Mouse (Mus musculus): ENCODE measurements around the gene Olfr593. TPM values are rescaled to one million over a fixed set of nuclear protein-coding genes. Genes with fewer than 3 reads are reported as not detected.

Olfr593 gene
- not detected for total RNA-seq (2023)

GRCm38 (mm10) chr7:103211562-103211961 is at the start of gene Olfr593:
Olfr593 (plus strand) TSS chr7:103211862.

DNA sequence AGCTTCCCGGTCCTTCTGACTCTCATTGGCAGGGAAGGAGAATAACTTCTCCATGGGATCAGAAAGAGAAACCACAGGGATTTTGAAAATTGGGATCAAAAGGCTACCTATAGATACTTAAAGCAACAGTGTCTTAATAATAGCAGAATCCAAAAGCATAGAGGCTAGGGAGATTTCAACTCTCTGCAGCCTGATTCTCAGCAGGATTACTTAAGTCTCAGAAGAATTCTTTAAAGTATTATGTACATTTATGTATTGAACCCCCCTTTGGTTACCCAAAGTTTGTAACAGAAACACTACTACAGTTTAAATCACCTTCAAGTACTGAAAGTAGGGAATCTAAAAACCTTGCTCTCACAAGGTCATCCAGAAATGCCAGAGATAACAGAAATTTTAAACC is 33.4 kb upstream of the Olfr593 start, which contains the start of gene Olfr591:
Gene Olfr591, minus strand, starts transcription at position 101 of the 400 bp plus-strand sequence.

GRCm38 (mm10) chr7:103184503-103184902 is 27.2 kb upstream of the Olfr593 start, which contains the start of gene Olfr592:
Olfr592 (plus strand) TSS chr7:103184803.

DNA sequence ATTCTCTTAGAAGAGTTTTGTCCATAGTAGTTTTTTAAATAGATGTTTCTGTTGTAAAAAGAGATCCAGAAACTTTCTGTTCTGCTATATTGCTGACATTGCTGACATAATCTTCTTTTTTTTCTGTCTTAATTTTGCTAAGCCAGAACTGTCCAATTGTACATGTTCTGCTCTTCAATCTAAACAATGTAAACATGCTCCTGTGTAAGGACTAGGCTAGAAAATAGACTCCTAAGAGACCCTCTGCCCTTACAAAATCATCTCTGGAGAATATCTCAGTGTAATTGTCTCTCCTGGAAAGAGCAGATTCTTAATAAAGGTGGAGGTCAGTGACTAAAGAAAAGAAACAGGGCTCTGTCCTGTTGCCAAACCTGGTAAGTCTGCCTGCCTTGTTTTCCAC is 5.0 kb downstream of the Olfr593 start, which contains the start of gene Olfr594:
Gene Olfr594, plus strand, starts transcription at position 301 of the 400 bp plus-strand sequence.

GRCm38 (mm10) chr7:103252405-103252804 is 40.7 kb downstream of the Olfr593 start, which contains the start of gene Usp17ld:
Usp17ld (minus strand) TSS chr7:103252505.

Other genes starting within 250 kb of the Olfr593 start
- gene Olfr576, start 249.2 kb upstream of the Olfr593 start, total RNA-seq (2023): not detected
- gene Olfr577, start 235.9 kb upstream of the Olfr593 start, total RNA-seq (2023): not detected
- not detected for gene Olfr578, start 222.5 kb upstream of the Olfr593 start, total RNA-seq (2023)
- not detected for gene Olfr582, start 173.8 kb upstream of the Olfr593 start, total RNA-seq (2023)
- gene Olfr583, start 160.6 kb upstream of the Olfr593 start, total RNA-seq (2023): not detected
- gene Olfr584, start 130.0 kb upstream of the Olfr593 start, total RNA-seq (2023): not detected
- gene Olfr585, start 114.1 kb upstream of the Olfr593 start, total RNA-seq (2023): not detected
- gene Olfr586, start 86.2 kb upstream of the Olfr593 start, total RNA-seq (2023): not detected
- gene Olfr588-ps1, start 71.0 kb upstream of the Olfr593 start, total RNA-seq (2023): not detected
- gene Olfr589, start 55.5 kb upstream of the Olfr593 start, total RNA-seq (2023): not detected
- gene Olfr591, start 33.5 kb upstream of the Olfr593 start, total RNA-seq (2023): not detected
- gene Olfr592, start 27.1 kb upstream of the Olfr593 start, total RNA-seq (2023): not detected
- not detected for gene Olfr594, start 5.1 kb downstream of the Olfr593 start, total RNA-seq (2023)
- not detected for gene Usp17ld, start 40.6 kb downstream of the Olfr593 start, total RNA-seq (2023)
- gene Olfr596, start 93.8 kb downstream of the Olfr593 start, total RNA-seq (2023): not detected
- gene Olfr597, start 104.5 kb downstream of the Olfr593 start, total RNA-seq (2023): not detected
- not detected for gene Olfr598, start 111.7 kb downstream of the Olfr593 start, total RNA-seq (2023)
- not detected for gene Olfr599, start 124.1 kb downstream of the Olfr593 start, total RNA-seq (2023)
- not detected for gene Olfr600, start 137.8 kb downstream of the Olfr593 start, total RNA-seq (2023)
- gene Olfr601, start 150.8 kb downstream of the Olfr593 start, total RNA-seq (2023): not detected
- not detected for gene Olfr603, start 174.3 kb downstream of the Olfr593 start, total RNA-seq (2023)
- gene Usp17lc, start 203.2 kb downstream of the Olfr593 start, total RNA-seq (2023): not detected
- gene Olfr605, start 233.6 kb downstream of the Olfr593 start, total RNA-seq (2023): not detected
- gene Olfr606, start 237.2 kb downstream of the Olfr593 start, total RNA-seq (2023): not detected